Mouse (Mus musculus): ENCODE data around the gene Akap13.

DNA sequence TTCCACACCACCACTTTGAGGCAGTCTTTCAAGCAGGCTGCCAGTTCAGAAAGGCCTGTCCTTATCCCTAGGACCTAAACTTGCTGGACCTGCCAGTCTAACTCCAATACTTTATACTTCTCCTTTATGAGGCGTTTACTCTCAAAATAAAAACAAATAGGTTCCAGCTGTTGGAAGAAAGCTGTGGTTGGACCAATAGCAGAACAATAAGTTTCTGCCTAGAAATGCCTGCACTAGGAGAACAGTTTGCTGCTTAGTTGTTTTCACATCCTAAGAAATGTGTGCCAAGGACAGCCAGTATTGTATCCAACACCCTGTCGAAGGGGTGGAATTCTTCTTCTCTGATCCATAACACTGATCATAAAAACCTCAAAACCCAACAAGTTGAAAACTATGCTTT lies 276.6 kb downstream of the Akap13 start:
- no peak for TF ChIP-seq CTCF (IDR thresholded peaks at IDR 0.05; ENCODE audit: borderline replicate concordance, insufficient read depth, low read length)
- no peak for TF ChIP-seq POLR2A (IDR thresholded peaks at IDR 0.05; ENCODE audit: low read depth, low read length)
